Mouse (Mus musculus) intestine, embryonic 14.5 days (tissue): ENCODE data around the gene Map4k4. TPM values are rescaled to one million over a fixed set of nuclear protein-coding genes. Genes with fewer than 3 reads are reported as not detected.
A peak's percentile ranks its signal among the peaks of the same experiment; 100 is the strongest.

ENCODE experiments used
- ATAC-seq: fragments of 200-750 bp; cut with Nextera tagmentation; replicated peaks from 2 replicates; pipeline ENCODE4 v1.8.0; 2017; ENCODE audit warnings: low read depth, moderate number of reproducible peaks, moderate TSS enrichment, moderate library complexity; ENCODE audit not compliant: low FRiP score, low TSS enrichment
- DNase-seq: peaks from one replicate; pipeline ENCODE4 v3.0.0-alpha.2; 2018; ENCODE audit warnings: low spot score
- H3K27ac ChIP-seq: fragments of 300-500 bp; sonication (generic); 2 replicates; pipeline ENCODE4 v1.5.1; 2014; ENCODE audit warnings: low read depth, mild to moderate bottlenecking, control low read depth
- H3K27me3 ChIP-seq: fragments of 300-500 bp; sonication (generic); replicated peaks from 2 replicates; pipeline ENCODE4 v1.6.1; 2014; ENCODE audit warnings: low read length, control low read depth; ENCODE audit not compliant: control insufficient read depth, insufficient read depth
- H3K36me3 ChIP-seq: fragments of 300-500 bp; sonication (generic); 2 replicates; pipeline ENCODE4 v1.6.1; 2014; ENCODE audit warnings: low read length, control low read depth; ENCODE audit not compliant: control insufficient read depth, insufficient read depth
- H3K4me1 ChIP-seq: fragments of 300-500 bp; sonication (generic); replicated peaks from 2 replicates; pipeline ENCODE4 v1.6.1; 2014; ENCODE audit warnings: low read length, control low read depth, mixed read lengths; ENCODE audit not compliant: control insufficient read depth, insufficient read depth
- H3K4me2 ChIP-seq: fragments of 300-500 bp; sonication (generic); 2 replicates; pipeline ENCODE4 v1.6.1; 2014; ENCODE audit warnings: low read length
- H3K4me3 ChIP-seq: fragments of 300-500 bp; sonication (generic); 2 replicates; pipeline ENCODE4 v1.5.1; 2014; ENCODE audit warnings: low read depth, low read length, control low read depth, mixed read lengths
- H3K9ac ChIP-seq: fragments of 300-500 bp; sonication (generic); 2 replicates; pipeline ENCODE4 v1.6.1; 2014; ENCODE audit warnings: mild to moderate bottlenecking, low read length
- H3K9me3 ChIP-seq: fragments of 300-500 bp; sonication (generic); 2 replicates; pipeline ENCODE4 v1.6.1; 2016; ENCODE audit warnings: low read length, control low read depth; ENCODE audit not compliant: control insufficient read depth
- whole genome bisulfite sequencing: fragments of 180-500 bp; shearing (Covaris S2); extraction: QIAGEN DNeasy Blood & Tissue Kit; methylation state at CpG from one replicate; pipeline ENCODE4 v1.1.7; 2014; 5-methylcytosine and 5-hydroxymethylcytosine counted together
- polyA plus RNA-seq: library from polyadenylated mRNA; unstranded; fragments of >200 nt; fragmentation: Nextera tagmentation; extraction: Ambion mirVana; gene quantifications from 2 replicates; pipeline ENCODE4 v1.2.1, GENCODE M21; 2014

Gene Map4k4
- polyA plus RNA-seq, 1 experiment from 2014 or later = 35.4 TPM

DNA sequence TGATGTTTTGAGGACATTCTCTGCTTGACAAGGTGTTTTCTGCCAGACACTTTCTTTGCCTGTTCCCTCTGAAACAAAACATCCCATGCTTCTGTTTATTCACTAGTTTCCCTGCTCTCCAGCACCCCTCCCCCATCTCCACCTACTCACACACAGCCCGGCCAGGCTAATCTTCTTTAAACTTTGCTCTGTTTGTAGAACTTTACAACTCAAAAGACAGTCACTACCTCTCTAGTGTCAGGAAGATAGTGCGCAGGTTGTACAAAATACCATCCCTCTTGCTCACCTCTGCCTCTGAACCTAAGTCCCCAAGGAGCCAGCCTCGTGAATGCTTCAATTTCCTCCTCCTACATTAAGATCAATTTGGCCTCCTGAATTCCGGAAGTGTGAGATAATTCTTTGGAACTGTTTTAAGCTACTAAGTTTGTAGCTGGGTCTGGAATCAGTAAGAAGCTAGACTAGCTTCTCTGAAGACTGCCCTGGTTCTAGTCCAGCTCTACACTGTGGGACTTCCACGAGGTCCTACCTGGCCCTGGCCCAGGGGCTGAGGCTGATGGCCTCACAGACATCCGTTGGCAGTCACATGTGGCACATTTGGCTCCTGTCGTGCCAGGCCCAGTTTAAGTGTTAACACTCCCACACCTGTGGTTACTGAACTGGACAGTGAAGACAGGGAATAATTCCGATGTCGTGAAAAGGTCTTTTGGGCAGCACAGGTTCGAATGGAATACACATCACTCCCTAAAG lies 31.7 kb upstream of the Map4k4 start:
- ATAC-seq (peak; percentile 70; the same call in 1 of the 2 replicates), DNase-seq (peak; percentile 57)
- no peak overlapping the region for H3K4me2 ChIP-seq
- no peaks in the 10 kb centered on the region for H3K36me3 ChIP-seq
- peak overlapping the region; percentile 24; the same call in 1 of the 2 replicates for H3K27ac ChIP-seq
- no peaks in the 10 kb centered on the region for H3K27me3 ChIP-seq
- 37% methylated on average over 10 of the region's 10 CpGs for WGBS
- no peak overlapping the region for H3K4me3 ChIP-seq
- H3K4me1 ChIP-seq = peaks cover 29% of the 10 kb centered on the region
- H3K9me3 ChIP-seq = no peaks in the 10 kb centered on the region
- H3K9ac ChIP-seq = no peak overlapping the region

- 72% methylated on average over 12 of the region's 12 CpGs for WGBS
- Histone ChIP-seq H3K4me1 (peaks cover 29% of the 10 kb centered on the region), H3K27ac (no peak overlapping the region), H3K27me3 (no peaks in the 10 kb centered on the region), H3K9me3 (no peaks in the 10 kb centered on the region), H3K36me3 (no peaks in the 10 kb centered on the region), H3K4me3 (no peak overlapping the region), H3K4me2 (no peak overlapping the region), H3K9ac (no peak overlapping the region)
- DNase-seq (no peak), ATAC-seq (no peak)
Measured at GRCm38 (mm10) chr1:39869721-39870201, 31.0 kb upstream of the Map4k4 start.

DNA sequence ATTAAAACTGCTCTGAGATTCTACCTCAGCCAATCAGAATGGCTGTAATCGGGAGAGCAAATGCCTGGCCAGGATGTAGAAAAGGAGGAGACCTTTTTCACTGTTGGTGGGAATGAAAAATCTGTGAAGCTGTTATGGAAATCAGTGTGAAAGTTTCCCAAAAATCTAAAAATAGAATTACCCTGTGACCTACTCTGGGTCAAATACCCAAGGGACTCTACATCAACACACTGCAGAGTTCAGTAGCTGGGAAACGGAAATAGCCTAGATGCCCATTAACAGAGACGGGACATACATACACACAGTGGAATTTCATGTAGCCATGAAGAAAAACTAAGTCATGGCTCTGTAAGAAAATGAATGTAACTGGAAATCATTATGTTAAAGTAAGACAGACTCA lies 22.7 kb upstream of the Map4k4 start:
- H3K4me2 ChIP-seq = no peak overlapping the region
- H3K4me3 ChIP-seq = no peak overlapping the region
- H3K9me3 ChIP-seq = no peaks in the 10 kb centered on the region
- DNase-seq = no peak
- no peaks in the 10 kb centered on the region for H3K36me3 ChIP-seq
- 70% methylated on average over 3 of the region's 3 CpGs for WGBS
- no peak overlapping the region for H3K9ac ChIP-seq
- no peaks in the 10 kb centered on the region for H3K27me3 ChIP-seq
- no peaks in the 10 kb centered on the region for H3K4me1 ChIP-seq
- no peak overlapping the region for H3K27ac ChIP-seq
- ATAC-seq = no peak

GRCm38 (mm10) chr1:39882505-39882904 lies 18.2 kb upstream of the Map4k4 start:
- Histone ChIP-seq H3K9me3 (no peaks in the 10 kb centered on the region), H3K4me2 (no peak overlapping the region), H3K27me3 (no peaks in the 10 kb centered on the region), H3K9ac (no peak overlapping the region), H3K27ac (no peak overlapping the region), H3K4me1 (no peaks in the 10 kb centered on the region), H3K4me3 (no peak overlapping the region), H3K36me3 (no peaks in the 10 kb centered on the region)
- WGBS = 86% methylated on average over 4 of the region's 4 CpGs
- DNase-seq (no peak), ATAC-seq (no peak)

- Histone ChIP-seq H3K9ac (no peak overlapping the region), H3K4me2 (no peak overlapping the region), H3K4me1 (no peaks in the 10 kb centered on the region), H3K36me3 (no peaks in the 10 kb centered on the region), H3K27ac (no peak overlapping the region), H3K4me3 (no peak overlapping the region), H3K9me3 (no peaks in the 10 kb centered on the region), H3K27me3 (no peaks in the 10 kb centered on the region)
- ATAC-seq = no peak
- WGBS = 59% methylated on average over 16 of the region's 16 CpGs
- no peak for DNase-seq
Measured at GRCm38 (mm10) chr1:39884803-39885515, 15.8 kb upstream of the Map4k4 start.

GRCm38 (mm10) chr1:39887997-39888396 lies 12.7 kb upstream of the Map4k4 start:
- H3K27ac ChIP-seq = no peak overlapping the region
- no peaks in the 10 kb centered on the region for H3K4me1 ChIP-seq
- no peak overlapping the region for H3K9ac ChIP-seq
- DNase-seq = no peak
- H3K36me3 ChIP-seq = no peaks in the 10 kb centered on the region
- no peak overlapping the region for H3K4me2 ChIP-seq
- no peaks in the 10 kb centered on the region for H3K27me3 ChIP-seq
- WGBS = 14% methylated on average over 1 of the region's 1 CpGs
- no peak overlapping the region for H3K4me3 ChIP-seq
- no peaks in the 10 kb centered on the region for H3K9me3 ChIP-seq
- no peak for ATAC-seq

- no peak overlapping the region for H3K27ac ChIP-seq
- H3K4me3 ChIP-seq = no peak overlapping the region
- no peaks in the 10 kb centered on the region for H3K9me3 ChIP-seq
- DNase-seq (no peak), ATAC-seq (no peak)
- H3K9ac ChIP-seq = no peak overlapping the region
- no peaks in the 10 kb centered on the region for H3K36me3 ChIP-seq
- no peaks in the 10 kb centered on the region for H3K4me1 ChIP-seq
- no peaks in the 10 kb centered on the region for H3K27me3 ChIP-seq
- H3K4me2 ChIP-seq = no peak overlapping the region
- WGBS = 87% methylated on average over 8 of the region's 8 CpGs
Measured at GRCm38 (mm10) chr1:39889429-39889828, 11.3 kb upstream of the Map4k4 start.

- Histone ChIP-seq H3K9me3 (no peaks in the 10 kb centered on the region), H3K4me1 (no peaks in the 10 kb centered on the region), H3K36me3 (no peaks in the 10 kb centered on the region), H3K27ac (no peak overlapping the region), H3K27me3 (no peaks in the 10 kb centered on the region), H3K4me2 (no peak overlapping the region), H3K4me3 (no peak overlapping the region), H3K9ac (no peak overlapping the region)
- ATAC-seq (no peak), DNase-seq (no peak)
- 89% methylated on average over 6 of the region's 6 CpGs for WGBS
Measured at GRCm38 (mm10) chr1:39889973-39890372, 10.7 kb upstream of the Map4k4 start.
